Mouse (Mus musculus) ES-E14 (cell line): ENCODE measurements around the gene F2rl1. TPM values are rescaled to one million over a fixed set of nuclear protein-coding genes. Genes with fewer than 3 reads are reported as not detected.
A peak's percentile ranks its signal among the peaks of the same experiment; 100 is the strongest.

Experiments used
- DNase-seq: peaks from one replicate; pipeline ENCODE4 v3.0.0-alpha.2; 2013; ENCODE audit warnings: low read depth, low spot score
- H3K27ac ChIP-seq: 2 replicates; pipeline ENCODE4 v1.5.1; 2012; ENCODE audit warnings: low read depth, mild to moderate bottlenecking, low read length, moderate library complexity, mixed read lengths; ENCODE audit not compliant: poor library complexity, insufficient read depth, severe bottlenecking
- H3K36me3 ChIP-seq: 2 replicates; pipeline ENCODE4 v1.6.1; 2012; ENCODE audit warnings: mild to moderate bottlenecking, low read length, moderate library complexity, mixed read lengths; ENCODE audit not compliant: control insufficient read depth, poor library complexity, insufficient read depth, severe bottlenecking
- H3K4me1 ChIP-seq, 2 experiments: fragments of 150-350 bp in 1 of 2; sonication (generic) in 1 of 2; 2 replicates each; pipeline ENCODE4 v1.6.1; 2012; ENCODE audit warnings: low read length in 2 of 2, mild to moderate bottlenecking in 1 of 2, mixed read lengths in 1 of 2; ENCODE audit not compliant: control insufficient read depth in 2 of 2, insufficient read depth in 2 of 2, poor library complexity in 1 of 2
- H3K4me3 ChIP-seq, 2 experiments: fragments of 150-350 bp in 1 of 2; sonication (generic) in 1 of 2; 2 replicates each; pipeline ENCODE4 v1.5.1; 2012; ENCODE audit warnings: low read length in 2 of 2, low read depth in 1 of 2, mild to moderate bottlenecking in 1 of 2, mixed read lengths in 1 of 2; ENCODE audit not compliant: insufficient read depth in 1 of 2, poor library complexity in 1 of 2, severe bottlenecking in 1 of 2
- H3K9ac ChIP-seq: 2 replicates; pipeline ENCODE4 v1.6.1; 2012; ENCODE audit warnings: low read depth, mild to moderate bottlenecking, low read length, mixed read lengths; ENCODE audit not compliant: poor library complexity, insufficient read depth, severe bottlenecking
- H3K9me3 ChIP-seq: fragments of 150-350 bp; sonication (generic); 2 replicates; pipeline ENCODE4 v1.6.1; 2012; ENCODE audit warnings: low read depth, mild to moderate bottlenecking, low read length; ENCODE audit not compliant: control insufficient read depth, insufficient read depth
- CHD2 ChIP-seq: IDR thresholded peaks from 2 replicates; pipeline ENCODE4 v1.6.1; 2014; ENCODE audit warnings: mild to moderate bottlenecking, low read depth, low read length, inconsistent platforms
- HCFC1 ChIP-seq: IDR thresholded peaks from 2 replicates; pipeline ENCODE4 v1.6.1; 2012; ENCODE audit warnings: low read length, inconsistent platforms, borderline replicate concordance; ENCODE audit not compliant: insufficient read depth
- MAFK ChIP-seq: IDR thresholded peaks from 2 replicates; pipeline ENCODE4 v1.6.1; 2014; ENCODE audit warnings: mild to moderate bottlenecking, low read depth, low read length, inconsistent platforms; ENCODE audit not compliant: insufficient read depth
- ZC3H11A ChIP-seq: IDR thresholded peaks from 2 replicates; pipeline ENCODE4 v1.6.1; 2012; ENCODE audit warnings: low read depth, mild to moderate bottlenecking, inconsistent platforms, low read length, borderline replicate concordance
- ZNF384 ChIP-seq: IDR thresholded peaks from 2 replicates; pipeline ENCODE4 v1.6.1; 2012; ENCODE audit warnings: low read depth, low read length, inconsistent platforms
- in situ Hi-C, 2 experiments: fragments of 600-800 bp; cut with MboI; formaldehyde crosslinking; loops; one replicate each; pipeline ENCODE4 v1.15.1; 2025; ENCODE audit warnings: low sequenced_read_pairs in 2 of 2, inconsistent platforms in 1 of 2; ENCODE audit not compliant: unreplicated experiment in 2 of 2
- total RNA-seq: library from RNA; depleted of rRNA; stranded (reverse); fragments of 300-350 nt; gene quantifications from 2 replicates; pipeline ENCODE4 v1.2.3, GENCODE M21; 2012

The F2rl1 gene
- total RNA-seq, 1 experiment = 51.7 TPM

- H3K4me3 ChIP-seq = no peak overlapping the region
- in situ Hi-C loops = no loop called here
- H3K27ac ChIP-seq = no peak overlapping the region
- H3K4me1 ChIP-seq = peaks cover 18 to 21% of the 10 kb centered on the region in 2 experiments
- DNase-seq = no peak
- H3K36me3 ChIP-seq = peaks cover 2% of the 10 kb centered on the region; the same call in 1 of the 2 replicates
- H3K9me3 ChIP-seq = no peaks in the 10 kb centered on the region
- peak overlapping the region; percentile 20; the same call in 1 of the 2 replicates for H3K9ac ChIP-seq
- TF ChIP-seq CHD2 = no peak
- no peak for TF ChIP-seq ZC3H11A
- no peak for TF ChIP-seq ZNF384
- TF ChIP-seq MAFK = no peak
- no peak for TF ChIP-seq HCFC1
Measured at GRCm38 (mm10) chr13:95522176-95522575, 2.9 kb downstream of the F2rl1 start.

- no peak for TF ChIP-seq HCFC1
- no peak for TF ChIP-seq ZC3H11A
- TF ChIP-seq CHD2 = no peak
- TF ChIP-seq MAFK = no peak
- TF ChIP-seq ZNF384 = no peak
- no peaks in the 10 kb centered on the region for H3K9me3 ChIP-seq
- no peak overlapping the region for H3K9ac ChIP-seq
- H3K36me3 ChIP-seq = peaks cover 2% of the 10 kb centered on the region; the same call in 1 of the 2 replicates
- in situ Hi-C loops = no loop called here
- H3K27ac ChIP-seq = no peak overlapping the region
- H3K4me3 ChIP-seq = no peak overlapping the region
- no peak for DNase-seq
- peaks cover 11 to 14% of the 10 kb centered on the region in 2 experiments for H3K4me1 ChIP-seq
Measured at GRCm38 (mm10) chr13:95521029-95521428, 4.0 kb downstream of the F2rl1 start.

- in situ Hi-C loops = no loop called here
- no peaks in the 10 kb centered on the region for H3K9me3 ChIP-seq
- H3K4me1 ChIP-seq = peaks cover 6 to 8% of the 10 kb centered on the region in 2 experiments; a peak in 3 of 4 replicates
- H3K9ac ChIP-seq = no peak overlapping the region
- peaks cover 31% of the 10 kb centered on the region for H3K36me3 ChIP-seq
- DNase-seq = peak; percentile 37
- TF ChIP-seq HCFC1 (no peak), MAFK (no peak), ZNF384 (no peak), ZC3H11A (no peak), CHD2 (no peak)
- no peak overlapping the region; the same call in 1 of the 2 replicates for H3K27ac ChIP-seq
- H3K4me3 ChIP-seq = no peak overlapping the region
Measured at GRCm38 (mm10) chr13:95514756-95515155, 10.3 kb downstream of the F2rl1 start.

GRCm38 (mm10) chr13:95510054-95510453, 15.0 kb downstream of the F2rl1 start:
- Histone ChIP-seq H3K36me3 (peaks cover 25% of the 10 kb centered on the region), H3K27ac (no peak overlapping the region), H3K9me3 (no peaks in the 10 kb centered on the region), H3K4me3 (no peak overlapping the region), H3K4me1 (peaks cover 2 to 3% of the 10 kb centered on the region in 2 experiments; a peak in 2 of 4 replicates), H3K9ac (no peak overlapping the region; the same call in 1 of the 2 replicates)
- in situ Hi-C loops = no loop called here
- TF ChIP-seq MAFK = no peak
- TF ChIP-seq ZNF384 = no peak
- no peak for TF ChIP-seq HCFC1
- no peak for TF ChIP-seq CHD2
- no peak for TF ChIP-seq ZC3H11A
- no peak for DNase-seq
